Mouse (Mus musculus) ZHBTc4 (cell line): Measurements from ENCODE around the gene Dtx1.

ENCODE experiments used
- DNase-seq: peaks from one replicate; pipeline ENCODE4 v3.0.0-alpha.2; 2011; ENCODE audit warnings: low read depth, low spot score

Dtx1 gene

GRCm38 (mm10) chr5:120711827-120712226 lies at the start of gene Dtx1:
Gene Dtx1, minus strand, starts transcription at chr5:120711927.
- no peak for DNase-seq

GRCm38 (mm10) chr5:120754215-120754614 lies 42.5 kb upstream of the Dtx1 start:
- no peak for DNase-seq

- no peak for DNase-seq
Observed at GRCm38 (mm10) chr5:120752786-120753185, 41.1 kb upstream of the Dtx1 start.

GRCm38 (mm10) chr5:120751206-120751605 lies 39.5 kb upstream of the Dtx1 start:
- DNase-seq, result peak; percentile 85

GRCm38 (mm10) chr5:120749688-120750087 lies 38.0 kb upstream of the Dtx1 start, which contains the start of gene Oas2:
Gene Oas2, minus strand, starts transcription at chr5:120749853.
- no peak for DNase-seq

- peak; percentile 73 for DNase-seq
Observed at GRCm38 (mm10) chr5:120746451-120746850, 34.7 kb upstream of the Dtx1 start.

- peak; percentile 88 for DNase-seq
Observed at GRCm38 (mm10) chr5:120742125-120742524, 30.4 kb upstream of the Dtx1 start.

- peak; percentile 67 for DNase-seq
Observed at GRCm38 (mm10) chr5:120734380-120734990, 22.8 kb upstream of the Dtx1 start.

- no peak for DNase-seq
Observed at GRCm38 (mm10) chr5:120733696-120734095, 22.0 kb upstream of the Dtx1 start.

GRCm38 (mm10) chr5:120732740-120733139 lies 21.0 kb upstream of the Dtx1 start:
- DNase-seq, result peak; percentile 87

- DNase-seq, result no peak
Observed at GRCm38 (mm10) chr5:120729319-120729718, 17.6 kb upstream of the Dtx1 start.

GRCm38 (mm10) chr5:120725811-120726455 lies 14.2 kb upstream of the Dtx1 start:
- peak; percentile 66 for DNase-seq

- DNase-seq, result peak; percentile 76
Observed at GRCm38 (mm10) chr5:120721005-120721404, 9.3 kb upstream of the Dtx1 start.

- peak; percentile 53 for DNase-seq
Observed at GRCm38 (mm10) chr5:120718600-120719378, 7.1 kb upstream of the Dtx1 start.

GRCm38 (mm10) chr5:120717136-120717535 lies 5.4 kb upstream of the Dtx1 start:
- DNase-seq, result no peak

- DNase-seq, result peak; percentile 86
Observed at GRCm38 (mm10) chr5:120714314-120714713, 2.6 kb upstream of the Dtx1 start.

- DNase-seq, result no peak
Observed at GRCm38 (mm10) chr5:120712721-120713120, 994 bp upstream of the Dtx1 start.

- DNase-seq, result peak; percentile 52
Observed at GRCm38 (mm10) chr5:120711416-120711815, 311 bp downstream of the Dtx1 start.

- no peak for DNase-seq
Observed at GRCm38 (mm10) chr5:120710826-120711248, 890 bp downstream of the Dtx1 start.

GRCm38 (mm10) chr5:120710161-120710825 lies 1.4 kb downstream of the Dtx1 start:
- DNase-seq, result no peak

GRCm38 (mm10) chr5:120706976-120707375 lies 4.8 kb downstream of the Dtx1 start:
- DNase-seq, result peak; percentile 33

- no peak for DNase-seq
Observed at GRCm38 (mm10) chr5:120706541-120706940, 5.2 kb downstream of the Dtx1 start.
